Mouse (Mus musculus) forebrain, embryonic 11.5 days (tissue): ENCODE results near the gene Six5. TPM values are rescaled to one million over a fixed set of nuclear protein-coding genes. Genes with fewer than 3 reads are reported as not detected.

Experiments used
- ATAC-seq: fragments of 200-750 bp; cut with Nextera tagmentation; replicated peaks from 2 replicates; pipeline ENCODE4 v1.8.0; 2017; ENCODE audit warnings: moderate TSS enrichment; ENCODE audit not compliant: low FRiP score
- DNase-seq: peaks from one replicate; pipeline ENCODE4 v3.0.0-alpha.2; 2017; ENCODE audit warnings: low spot score
- H3K27ac ChIP-seq: fragments of 300-500 bp; sonication (generic); 2 replicates; pipeline ENCODE4 v1.5.1; 2014; ENCODE audit warnings: low read depth, low read length
- H3K27me3 ChIP-seq: fragments of 300-500 bp; sonication (generic); 2 replicates; pipeline ENCODE4 v1.6.1; 2014; ENCODE audit warnings: mild to moderate bottlenecking, low read length, mixed read lengths; ENCODE audit not compliant: control insufficient read depth, insufficient read depth
- H3K36me3 ChIP-seq: fragments of 300-500 bp; sonication (generic); 2 replicates; pipeline ENCODE4 v1.6.1; 2014; ENCODE audit warnings: mild to moderate bottlenecking, low read length, moderate library complexity, mixed read lengths; ENCODE audit not compliant: control insufficient read depth, insufficient read depth
- H3K4me1 ChIP-seq: fragments of 300-500 bp; sonication (generic); replicated peaks from 2 replicates; pipeline ENCODE4 v1.6.1; 2014; ENCODE audit warnings: low read length, mixed read lengths; ENCODE audit not compliant: control insufficient read depth, insufficient read depth
- H3K4me2 ChIP-seq: fragments of 300-500 bp; sonication (generic); 2 replicates; pipeline ENCODE4 v1.6.1; 2014; ENCODE audit warnings: low read depth, mild to moderate bottlenecking, low read length, moderate library complexity, mixed read lengths; ENCODE audit not compliant: severe bottlenecking
- H3K4me3 ChIP-seq: fragments of 300-500 bp; sonication (generic); 2 replicates; pipeline ENCODE4 v1.5.1; 2014; ENCODE audit warnings: low read depth, low read length
- H3K9ac ChIP-seq: fragments of 300-500 bp; sonication (generic); 2 replicates; pipeline ENCODE4 v1.6.1; 2014; ENCODE audit warnings: low read length
- H3K9me3 ChIP-seq: fragments of 300-500 bp; sonication (generic); 2 replicates; pipeline ENCODE4 v1.6.1; 2016; ENCODE audit warnings: low read length, mixed read lengths; ENCODE audit not compliant: control insufficient read depth
- WGBS: fragments of 180-500 bp; shearing (Covaris S2); extraction: QIAGEN DNeasy Blood & Tissue Kit; methylation state at CpG from one replicate; pipeline ENCODE4 v1.1.7; 2014; 5-methylcytosine and 5-hydroxymethylcytosine counted together
- polyA plus RNA-seq: library from polyadenylated mRNA; unstranded; fragments of >200 nt; fragmentation: Nextera tagmentation; extraction: Ambion mirVana; gene quantifications from 2 replicates; pipeline ENCODE4 v1.2.1, GENCODE M21; 2014

The Six5 gene
- polyA plus RNA-seq, 1 experiment from 2014 or later, result 9.9 TPM

- no peak for ATAC-seq
Measured at GRCm38 (mm10) chr7:19094826-19095750, 694 bp downstream of the Six5 start.

GRCm38 (mm10) chr7:19095751-19096110 lies 1.3 kb downstream of the Six5 start:
- H3K4me1 ChIP-seq, result peaks cover 33% of the 10 kb centered on the region
- H3K27me3 ChIP-seq, result peaks cover 11% of the 10 kb centered on the region
- peak overlapping the region; percentile 72 for H3K4me3 ChIP-seq
- peak overlapping the region; percentile 93 for H3K9ac ChIP-seq
- ATAC-seq (no peak), DNase-seq (peak; percentile 86)
- no peaks in the 10 kb centered on the region for H3K9me3 ChIP-seq
- WGBS, result under 1% methylated on average over 19 of the region's 19 CpGs
- H3K36me3 ChIP-seq, result no peaks in the 10 kb centered on the region
- 0 out of 2 replicates have a peak overlapping the region, but pooled peaks have one; percentile 12 for H3K27ac ChIP-seq
- peak overlapping the region; percentile 95 for H3K4me2 ChIP-seq

More at GRCm38 (mm10) chr7:19094826-19095750, 694 bp downstream of the Six5 start:
- peak overlapping the region; percentile 93 for H3K9ac ChIP-seq
- peak overlapping the region; percentile 95 for H3K4me2 ChIP-seq
- peak; percentile 86 for DNase-seq
- peaks cover 13% of the 10 kb centered on the region for H3K27me3 ChIP-seq
- H3K36me3 ChIP-seq, result no peaks in the 10 kb centered on the region
- H3K9me3 ChIP-seq, result no peaks in the 10 kb centered on the region
- H3K27ac ChIP-seq, result peak overlapping the region; percentile 97
- WGBS, result under 1% methylated on average over 84 of the region's 87 CpGs
- peak overlapping the region; percentile 72 for H3K4me3 ChIP-seq
- peaks cover 33% of the 10 kb centered on the region for H3K4me1 ChIP-seq

- H3K4me1 ChIP-seq, result peaks cover 32% of the 10 kb centered on the region
- peak overlapping the region; percentile 95 for H3K4me2 ChIP-seq
- no peak overlapping the region for H3K27ac ChIP-seq
- no peaks in the 10 kb centered on the region for H3K36me3 ChIP-seq
- 52% methylated on average over 5 of the region's 5 CpGs for WGBS
- H3K9me3 ChIP-seq, result no peaks in the 10 kb centered on the region
- peaks cover 4% of the 10 kb centered on the region for H3K27me3 ChIP-seq
- DNase-seq (no peak), ATAC-seq (no peak)
- H3K9ac ChIP-seq, result peak overlapping the region; percentile 93
- peak overlapping the region; percentile 72 for H3K4me3 ChIP-seq
Measured at GRCm38 (mm10) chr7:19096421-19096976, 2.1 kb downstream of the Six5 start.

GRCm38 (mm10) chr7:19097217-19097616 lies 2.8 kb downstream of the Six5 start:
- H3K9me3 ChIP-seq, result no peaks in the 10 kb centered on the region
- no peak overlapping the region for H3K27ac ChIP-seq
- ATAC-seq, result no peak
- no peak overlapping the region for H3K4me3 ChIP-seq
- peaks cover 28% of the 10 kb centered on the region for H3K4me1 ChIP-seq
- DNase-seq, result no peak
- no peaks in the 10 kb centered on the region for H3K27me3 ChIP-seq
- no peak overlapping the region for H3K4me2 ChIP-seq
- 66% methylated on average over 2 of the region's 2 CpGs for WGBS
- H3K9ac ChIP-seq, result no peak overlapping the region
- H3K36me3 ChIP-seq, result no peaks in the 10 kb centered on the region

GRCm38 (mm10) chr7:19097863-19098262 lies 3.5 kb downstream of the Six5 start:
- Histone ChIP-seq H3K9ac (no peak overlapping the region), H3K27me3 (no peaks in the 10 kb centered on the region), H3K4me3 (no peak overlapping the region), H3K4me1 (peaks cover 22% of the 10 kb centered on the region), H3K4me2 (no peak overlapping the region), H3K9me3 (no peaks in the 10 kb centered on the region), H3K27ac (no peak overlapping the region), H3K36me3 (no peaks in the 10 kb centered on the region)
- no peak for DNase-seq
- no peak for ATAC-seq

- ATAC-seq, result no peak
- Histone ChIP-seq H3K36me3 (no peaks in the 10 kb centered on the region), H3K9me3 (no peaks in the 10 kb centered on the region), H3K27ac (no peak overlapping the region), H3K4me2 (no peak overlapping the region), H3K4me1 (peaks cover 14% of the 10 kb centered on the region), H3K27me3 (no peaks in the 10 kb centered on the region), H3K4me3 (no peak overlapping the region), H3K9ac (no peak overlapping the region)
- DNase-seq, result no peak
- 61% methylated on average over 7 of the region's 7 CpGs for WGBS
Measured at GRCm38 (mm10) chr7:19098811-19099210, 4.4 kb downstream of the Six5 start.

- Histone ChIP-seq H3K27me3 (no peaks in the 10 kb centered on the region), H3K36me3 (no peaks in the 10 kb centered on the region), H3K4me1 (peaks cover 14% of the 10 kb centered on the region), H3K4me3 (no peak overlapping the region), H3K9ac (no peak overlapping the region), H3K4me2 (no peak overlapping the region), H3K27ac (no peak overlapping the region), H3K9me3 (no peaks in the 10 kb centered on the region)
- 79% methylated on average over 1 of the region's 1 CpGs for WGBS
- no peak for DNase-seq
- ATAC-seq, result no peak
Measured at GRCm38 (mm10) chr7:19100290-19100689, 5.9 kb downstream of the Six5 start.

GRCm38 (mm10) chr7:19103741-19104140 lies 9.3 kb downstream of the Six5 start:
- Histone ChIP-seq H3K4me3 (no peak overlapping the region), H3K36me3 (no peaks in the 10 kb centered on the region), H3K4me2 (no peak overlapping the region), H3K27ac (no peak overlapping the region), H3K4me1 (no peaks in the 10 kb centered on the region), H3K9ac (no peak overlapping the region), H3K27me3 (no peaks in the 10 kb centered on the region), H3K9me3 (no peaks in the 10 kb centered on the region)
- ATAC-seq (no peak), DNase-seq (no peak)
